Mouse (Mus musculus): ENCODE results near the gene Rassf8. TPM values are rescaled to one million over a fixed set of nuclear protein-coding genes. Genes with fewer than 3 reads are reported as not detected.

The Rassf8 gene
- total RNA-seq, 2 experiments from 2014 or later: 55.0 to 55.6 TPM

DNA sequence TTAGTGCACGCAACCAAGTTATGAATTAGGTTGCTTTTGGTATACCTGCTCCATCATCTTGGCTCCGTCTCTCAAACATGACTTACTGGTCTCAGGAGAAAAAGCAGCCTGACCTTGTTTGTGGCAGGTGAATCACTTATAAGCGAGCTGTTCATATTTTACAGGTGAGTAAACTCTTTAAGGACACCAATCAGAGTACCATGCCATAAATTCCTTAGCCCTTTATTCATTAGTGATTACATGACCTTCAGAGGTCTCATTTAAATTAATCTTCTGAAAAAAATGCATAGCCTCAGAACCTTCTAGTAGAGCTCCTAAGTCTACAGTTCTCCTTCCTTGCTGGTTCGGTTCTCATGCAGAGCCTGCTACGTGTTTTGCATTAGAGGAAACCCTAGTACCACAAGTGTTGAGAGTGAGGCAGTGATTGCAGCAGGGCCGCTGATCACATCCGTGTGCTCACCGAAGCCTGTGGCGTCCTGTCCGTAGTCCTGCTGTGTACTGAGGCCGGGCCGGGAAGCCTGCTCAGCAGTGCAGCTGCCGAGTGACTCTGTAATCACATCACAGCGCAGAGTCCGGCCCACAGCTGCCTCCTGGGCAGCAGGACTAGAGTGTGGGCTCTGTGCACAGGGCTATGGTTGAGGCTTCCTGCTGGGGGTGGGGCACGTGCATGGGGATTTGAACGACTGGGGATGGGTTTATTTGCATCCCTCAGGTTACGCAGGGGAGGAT lies 23.9 kb downstream of the Rassf8 start:
- no peak for DNase-seq (ENCODE audit: low spot score in 2 of 2)

DNA sequence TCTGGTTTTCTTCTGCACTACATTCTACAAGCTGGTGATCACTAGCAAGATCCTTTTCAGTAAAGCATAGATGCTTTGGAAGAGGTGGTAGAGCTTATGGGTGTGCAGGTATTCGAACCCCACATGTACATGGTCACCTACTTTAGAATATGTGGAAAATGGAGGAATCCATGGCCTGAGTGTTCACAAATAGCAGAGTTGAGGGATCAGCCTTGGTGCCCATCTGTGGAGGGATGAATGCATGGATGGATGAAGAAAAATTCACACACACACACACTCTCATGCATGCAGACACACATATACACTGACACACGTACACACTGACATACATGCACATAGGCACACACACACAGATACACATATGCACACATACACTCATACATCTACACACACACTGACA lies 27.9 kb downstream of the Rassf8 start:
- no peak for DNase-seq (ENCODE audit: low spot score in 2 of 2)

DNA sequence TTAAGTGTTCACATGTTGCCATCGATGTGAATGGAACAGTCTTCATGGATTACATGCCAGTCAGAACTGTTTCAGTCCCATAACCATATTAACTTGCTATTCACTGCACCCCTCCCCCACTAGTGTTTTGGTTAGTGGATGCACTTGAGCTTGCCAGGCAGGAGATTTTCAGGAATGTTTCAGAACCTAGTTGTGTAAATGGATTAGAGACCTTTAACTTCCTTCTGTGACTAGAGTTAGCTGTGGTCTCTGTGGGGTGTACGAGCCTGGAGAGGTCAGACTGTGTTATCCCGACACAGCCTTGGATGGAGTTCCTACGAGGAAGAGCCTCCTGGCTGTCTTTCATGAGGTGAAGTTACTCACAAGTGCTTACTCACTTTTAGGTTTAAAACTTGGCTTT lies 29.7 kb downstream of the Rassf8 start:
- no peak for DNase-seq (ENCODE audit: low spot score in 2 of 2)

GRCm38 (mm10) chr6:145779383-145779782 lies 32.8 kb downstream of the Rassf8 start:
- no peak for DNase-seq (ENCODE audit: low spot score in 2 of 2)

GRCm38 (mm10) chr6:145780180-145780802 lies 33.7 kb downstream of the Rassf8 start:
- DNase-seq (ENCODE audit: low spot score in 2 of 2): no peak

DNA sequence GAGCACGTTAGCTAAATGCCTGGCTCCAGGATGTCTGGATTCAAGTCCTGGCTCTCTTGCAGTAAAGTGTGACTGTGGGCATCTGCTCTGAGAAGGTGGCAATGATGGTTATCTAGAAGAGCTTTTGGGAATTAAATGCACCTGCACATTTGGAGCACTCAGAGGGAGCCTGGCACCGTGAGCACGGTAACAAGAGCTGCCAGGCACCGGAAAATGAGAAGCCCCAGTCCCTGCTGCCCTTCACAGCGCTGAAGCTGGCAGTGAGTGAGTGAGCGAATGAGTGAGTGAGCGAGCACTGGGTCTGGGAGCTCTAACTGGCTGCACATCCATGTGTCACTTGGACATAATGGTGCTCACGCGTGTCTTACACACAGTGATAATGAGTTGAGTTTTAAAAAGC lies 34.7 kb downstream of the Rassf8 start:
- no peak for DNase-seq (ENCODE audit: low spot score in 2 of 2)

DNA sequence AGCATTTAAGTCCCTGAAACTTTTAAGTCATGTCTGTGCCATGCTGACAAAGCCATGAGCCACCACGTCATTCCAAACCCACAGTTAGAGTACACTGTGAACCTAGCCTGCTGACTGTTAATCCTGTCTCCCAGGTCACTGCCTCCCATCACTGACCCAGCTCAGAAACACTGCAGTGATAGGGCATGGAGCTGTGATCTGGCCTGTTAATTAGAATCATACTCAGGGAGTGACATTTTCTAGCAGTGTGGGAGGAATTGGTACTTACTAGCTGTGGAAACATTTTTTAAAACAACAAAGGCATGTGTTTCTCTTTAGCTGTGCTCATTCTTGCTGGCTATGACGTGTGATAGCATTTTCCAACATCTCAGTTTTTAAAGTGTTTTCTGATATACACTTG lies 35.4 kb downstream of the Rassf8 start:
- DNase-seq (ENCODE audit: low spot score in 2 of 2): no peak

- no peak for DNase-seq (ENCODE audit: low spot score in 2 of 2)
Observed at GRCm38 (mm10) chr6:145787311-145787710, 40.8 kb downstream of the Rassf8 start.

GRCm38 (mm10) chr6:145789738-145790137 lies 43.2 kb downstream of the Rassf8 start:
- DNase-seq (ENCODE audit: low spot score in 2 of 2): no peak

DNA sequence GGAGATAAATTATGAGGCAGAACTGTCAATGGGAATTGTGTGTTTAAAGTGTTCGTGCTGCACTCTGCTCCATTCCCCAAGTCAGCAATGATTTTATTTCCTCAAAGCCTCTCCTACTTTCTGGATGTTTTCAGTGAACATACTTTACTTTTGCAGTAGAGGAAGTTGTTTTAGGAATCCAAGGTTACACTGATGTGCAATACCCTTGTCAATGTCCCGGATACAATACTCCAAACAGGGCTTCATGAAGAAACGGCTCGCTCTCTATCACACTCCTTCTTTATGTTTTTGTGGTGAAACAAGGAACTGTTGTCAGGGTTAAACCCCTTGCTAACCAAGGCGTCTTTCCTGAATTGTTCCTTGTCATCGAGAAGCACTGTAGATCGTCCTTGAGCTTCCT lies 45.8 kb downstream of the Rassf8 start:
- DNase-seq (ENCODE audit: low spot score in 2 of 2): no peak

DNA sequence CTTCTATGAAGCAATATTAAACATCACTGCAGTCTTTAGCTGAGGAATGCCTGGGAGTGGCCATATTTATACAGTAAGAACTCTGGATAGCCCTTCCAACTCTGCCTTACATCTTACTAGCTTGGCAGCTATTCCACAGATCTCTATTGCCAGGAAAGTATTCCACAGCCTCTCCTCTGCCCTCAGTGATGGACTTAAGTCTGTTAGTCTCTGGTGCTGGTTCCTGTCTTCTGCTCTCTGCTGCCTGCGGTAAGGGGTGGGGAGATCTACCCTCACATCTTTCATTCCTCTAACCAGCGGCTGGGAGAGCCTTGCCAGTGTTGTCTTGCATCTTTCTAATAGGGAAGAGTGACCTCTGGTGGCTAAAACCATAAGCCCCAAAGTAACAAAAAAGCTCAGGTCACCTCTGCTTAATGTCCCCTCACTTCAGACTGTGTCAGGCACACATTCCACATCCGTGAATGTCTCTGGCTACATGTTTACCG lies 46.6 kb downstream of the Rassf8 start:
- DNase-seq (ENCODE audit: low spot score in 2 of 2): peak in 1 of 2 experiments; percentile 40

DNA sequence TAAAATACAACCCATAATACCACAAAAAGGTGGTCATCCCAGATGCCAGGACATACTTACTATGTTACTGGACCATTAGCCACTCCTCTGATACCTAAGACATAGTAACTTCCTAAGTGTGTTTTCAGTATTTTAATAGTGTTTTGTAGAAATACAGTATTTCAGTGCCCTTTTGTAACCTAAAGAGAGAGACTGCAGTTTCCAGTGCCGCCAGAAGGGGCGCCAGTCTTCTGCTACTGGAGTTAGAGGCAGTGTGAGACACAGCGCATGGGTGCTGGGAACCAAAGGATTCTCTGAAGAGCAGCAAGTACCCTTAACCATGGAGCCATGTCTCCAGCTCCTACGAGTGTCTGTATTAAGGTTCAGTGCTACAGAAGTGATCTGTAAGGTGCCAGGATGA lies 48.1 kb downstream of the Rassf8 start:
- DNase-seq (ENCODE audit: low spot score in 2 of 2): no peak

- DNase-seq (ENCODE audit: low spot score in 2 of 2): no peak
Observed at GRCm38 (mm10) chr6:145796191-145797023, 49.9 kb downstream of the Rassf8 start.

DNA sequence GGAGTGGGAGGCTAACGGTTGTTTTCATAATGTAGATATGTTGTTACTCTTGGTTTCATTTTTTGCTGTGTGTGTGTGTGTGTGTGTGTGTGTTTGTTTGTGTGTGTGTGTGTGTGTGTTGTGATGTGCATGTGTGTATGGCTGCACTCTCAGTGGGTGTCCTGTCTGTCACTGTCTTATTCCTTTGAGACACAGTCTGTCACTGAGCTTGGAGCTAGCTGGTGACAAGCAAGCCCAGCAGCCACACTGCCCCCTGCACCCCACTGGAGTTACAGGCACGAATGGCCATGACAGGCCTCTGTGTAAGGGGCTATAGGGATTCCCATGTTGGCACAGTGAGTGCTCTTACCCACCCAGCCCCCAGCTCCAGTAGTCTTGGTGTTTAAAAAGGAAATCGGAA lies 51.1 kb downstream of the Rassf8 start:
- DNase-seq (ENCODE audit: low spot score in 2 of 2): no peak

DNA sequence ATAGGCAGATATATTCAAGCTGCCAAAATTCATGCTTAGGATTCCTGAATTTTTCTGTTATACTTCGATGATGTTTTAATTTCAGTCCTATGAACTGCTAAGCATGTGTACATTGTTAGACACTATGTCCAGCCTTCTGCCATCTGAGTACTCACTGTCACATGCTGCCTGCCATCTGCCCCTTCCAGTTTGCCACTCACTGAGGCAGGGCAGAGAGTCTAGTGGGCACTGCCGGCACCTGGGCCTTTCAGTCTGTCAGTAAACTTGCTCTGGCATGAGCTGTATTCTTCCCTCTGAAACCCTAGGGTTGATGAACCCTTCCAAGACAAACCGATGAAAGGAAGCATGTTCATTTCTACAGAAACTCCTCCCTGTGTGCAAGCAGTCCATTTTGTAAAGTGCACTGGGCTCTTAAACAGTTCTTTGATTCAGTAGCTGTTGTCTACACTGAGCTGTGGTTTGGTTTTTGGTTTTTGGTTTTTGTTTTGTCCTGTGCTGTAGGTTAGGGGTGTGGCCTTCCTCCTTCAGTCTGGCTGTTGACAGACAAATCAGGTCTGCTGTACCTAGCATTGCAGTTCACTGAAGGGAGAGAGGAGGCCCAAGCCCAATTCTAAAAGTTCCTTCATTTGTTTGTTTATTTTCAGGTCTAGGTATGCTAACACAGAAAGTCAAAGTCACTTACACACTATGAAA lies 55.4 kb downstream of the Rassf8 start:
- no peak for DNase-seq (ENCODE audit: low spot score in 2 of 2)

DNA sequence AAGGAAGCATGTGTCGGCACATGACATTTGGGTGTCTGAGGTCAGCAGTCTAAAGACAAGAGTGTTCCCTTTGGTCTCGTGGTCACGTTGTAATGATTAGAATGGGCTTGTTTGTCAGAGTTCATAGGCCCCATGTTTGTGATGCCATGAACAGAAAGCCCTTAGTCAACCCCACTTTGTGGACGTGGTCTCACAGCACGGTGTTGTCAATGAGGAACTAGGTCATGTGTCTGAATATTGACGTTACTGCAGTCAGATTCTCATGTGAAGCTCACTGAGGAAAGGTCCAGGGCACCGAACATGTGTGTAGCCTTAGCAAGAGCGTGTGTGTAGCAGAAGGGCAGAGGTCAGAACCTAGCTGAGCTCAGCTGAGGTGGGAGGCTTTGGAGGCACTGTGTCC lies 56.3 kb downstream of the Rassf8 start:
- no peak for DNase-seq (ENCODE audit: low spot score in 2 of 2)

DNA sequence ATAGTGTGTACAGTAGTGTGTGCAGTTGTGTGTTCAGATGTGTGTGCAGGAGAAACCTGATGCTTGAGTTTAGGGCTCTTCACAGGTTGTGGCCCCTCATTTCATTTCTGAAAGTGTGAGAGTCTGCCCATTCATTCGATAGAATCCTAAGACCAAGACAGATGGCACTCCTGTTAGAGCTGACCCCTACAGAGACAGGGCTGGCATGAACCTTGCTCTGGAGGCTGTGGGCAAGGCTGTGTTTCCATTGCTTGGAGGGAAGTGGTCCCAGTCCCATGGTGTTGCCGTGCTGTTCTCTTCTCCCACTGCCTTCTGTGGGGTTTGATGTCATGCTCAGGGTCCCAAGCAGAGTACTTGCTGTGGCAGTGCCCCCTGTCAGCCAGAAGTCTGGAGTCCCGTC lies 57.7 kb downstream of the Rassf8 start:
- DNase-seq (ENCODE audit: low spot score in 2 of 2): no peak

DNA sequence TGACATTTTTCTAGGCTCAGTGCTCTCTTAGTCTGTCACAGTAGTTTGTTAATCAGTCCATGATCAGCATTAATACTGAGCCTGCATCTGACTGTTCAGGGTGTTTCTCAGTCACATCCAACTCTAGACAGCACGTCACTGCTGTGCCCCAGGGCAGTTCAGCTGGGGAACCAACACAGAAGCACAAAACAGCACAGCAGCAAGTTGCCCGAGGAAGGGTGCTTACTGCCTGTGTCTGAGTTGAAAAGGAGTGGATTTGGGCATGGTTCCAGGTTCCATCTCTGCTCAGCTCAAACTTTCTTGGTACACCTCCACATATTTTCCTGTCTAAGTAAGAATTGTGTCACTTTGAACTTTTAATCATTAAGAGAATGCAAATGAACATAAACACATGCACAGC lies 60.2 kb downstream of the Rassf8 start:
- DNase-seq (ENCODE audit: low spot score in 2 of 2): no peak

- no peak for DNase-seq (ENCODE audit: low spot score in 2 of 2)
Observed at GRCm38 (mm10) chr6:145807929-145808328, 61.4 kb downstream of the Rassf8 start.

- DNase-seq (ENCODE audit: low spot score in 2 of 2): no peak
Observed at GRCm38 (mm10) chr6:145809566-145809965, 63.0 kb downstream of the Rassf8 start.

DNA sequence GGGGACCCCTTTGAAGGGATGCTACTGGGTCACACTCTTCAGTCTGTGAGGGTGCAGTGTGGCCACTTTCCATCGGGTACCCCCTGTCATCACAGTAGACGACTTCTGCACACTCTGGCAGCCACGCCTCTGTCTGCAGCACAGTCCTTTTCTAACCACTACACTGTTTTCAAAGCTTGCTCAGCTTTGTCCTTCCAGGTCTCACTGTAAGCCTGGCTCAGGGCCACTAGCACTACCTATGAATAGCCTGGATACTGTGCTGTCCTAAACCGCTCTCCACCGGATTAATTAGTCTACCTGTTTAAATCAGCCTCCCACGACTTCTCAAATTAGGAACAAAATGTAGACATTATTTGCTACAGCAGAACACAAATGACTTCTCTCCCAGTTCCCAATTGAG lies 63.5 kb downstream of the Rassf8 start:
- DNase-seq (ENCODE audit: low spot score in 2 of 2): no peak
